Mouse (Mus musculus) embryonic facial prominence, embryonic 10.5 days (tissue): ENCODE results near the gene St14. TPM values are rescaled to one million over a fixed set of nuclear protein-coding genes. Genes with fewer than 3 reads are reported as not detected.

Source experiments
- DNase-seq: peaks from one replicate; pipeline ENCODE4 v3.0.0-alpha.2; 2017; ENCODE audit warnings: low spot score
- H3K27ac ChIP-seq: fragments of 300-500 bp; sonication (generic); replicated peaks from 2 replicates; pipeline ENCODE4 v1.5.1; 2016; ENCODE audit warnings: mild to moderate bottlenecking
- H3K27me3 ChIP-seq: fragments of 300-500 bp; sonication (generic); replicated peaks from 2 replicates; pipeline ENCODE4 v1.6.1; 2016; ENCODE audit warnings: low read depth, mild to moderate bottlenecking; ENCODE audit not compliant: poor library complexity, severe bottlenecking
- H3K36me3 ChIP-seq: fragments of 300-500 bp; sonication (generic); replicated peaks from 2 replicates; pipeline ENCODE4 v1.6.1; 2016; ENCODE audit warnings: mild to moderate bottlenecking, moderate library complexity
- H3K4me1 ChIP-seq: fragments of 300-500 bp; sonication (generic); 2 replicates; pipeline ENCODE4 v1.6.1; 2016
- H3K4me3 ChIP-seq: fragments of 300-500 bp; sonication (generic); 2 replicates; pipeline ENCODE4 v1.5.1; 2016; ENCODE audit warnings: mild to moderate bottlenecking, moderate library complexity
- H3K9me3 ChIP-seq: fragments of 300-500 bp; sonication (generic); 2 replicates; pipeline ENCODE4 v1.6.1; 2016; ENCODE audit warnings: mild to moderate bottlenecking
- WGBS: fragments of 180-500 bp; shearing (Covaris S2); methylation state at CpG from one replicate; pipeline ENCODE4 v1.1.7; 2016; 5-methylcytosine and 5-hydroxymethylcytosine counted together
- polyA plus RNA-seq: library from polyadenylated mRNA; unstranded; fragments of >200 nt; fragmentation: Nextera tagmentation; extraction: Ambion mirVana; gene quantifications from 2 replicates; pipeline ENCODE4 v1.2.1, GENCODE M21; 2016

The St14 gene
- polyA plus RNA-seq, 1 experiment from 2014 or later, result 15.8 TPM

DNA sequence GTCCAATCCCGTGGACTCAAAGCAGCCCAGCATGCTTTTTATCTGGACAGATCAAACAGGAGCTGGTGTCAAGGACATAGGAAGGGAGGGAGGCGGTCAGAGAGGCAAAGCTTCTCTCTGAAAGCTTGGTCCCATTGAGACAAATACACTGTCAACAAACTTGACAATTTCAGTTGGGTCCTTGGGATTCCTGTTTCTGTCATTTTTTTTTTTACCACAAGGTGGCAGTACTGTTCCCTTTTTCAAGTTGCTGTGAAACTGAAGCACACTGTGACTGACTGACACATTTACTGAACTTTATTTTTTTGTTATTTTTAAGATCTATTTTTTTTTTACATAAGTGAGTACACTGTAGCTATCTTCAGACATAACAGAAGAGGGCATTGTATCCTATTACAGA lies 19.4 kb upstream of the St14 start:
- Histone ChIP-seq H3K36me3 (peaks cover 91% of the 10 kb centered on the region), H3K27me3 (no peaks in the 10 kb centered on the region), H3K9me3 (no peaks in the 10 kb centered on the region), H3K4me3 (no peak overlapping the region), H3K4me1 (no peaks in the 10 kb centered on the region; the same call in 1 of the 2 replicates), H3K27ac (no peak overlapping the region)
- WGBS, result 86% methylated on average over 2 of the region's 2 CpGs
- no peak for DNase-seq

GRCm38 (mm10) chr9:31148135-31148534 lies 16.5 kb upstream of the St14 start:
- no peaks in the 10 kb centered on the region; the same call in 1 of the 2 replicates for H3K4me1 ChIP-seq
- no peaks in the 10 kb centered on the region for H3K27me3 ChIP-seq
- no peak for DNase-seq
- no peak overlapping the region for H3K27ac ChIP-seq
- no peak overlapping the region for H3K4me3 ChIP-seq
- peaks cover 68% of the 10 kb centered on the region for H3K36me3 ChIP-seq
- H3K9me3 ChIP-seq, result no peaks in the 10 kb centered on the region
- WGBS, result 82% methylated on average over 7 of the region's 7 CpGs

DNA sequence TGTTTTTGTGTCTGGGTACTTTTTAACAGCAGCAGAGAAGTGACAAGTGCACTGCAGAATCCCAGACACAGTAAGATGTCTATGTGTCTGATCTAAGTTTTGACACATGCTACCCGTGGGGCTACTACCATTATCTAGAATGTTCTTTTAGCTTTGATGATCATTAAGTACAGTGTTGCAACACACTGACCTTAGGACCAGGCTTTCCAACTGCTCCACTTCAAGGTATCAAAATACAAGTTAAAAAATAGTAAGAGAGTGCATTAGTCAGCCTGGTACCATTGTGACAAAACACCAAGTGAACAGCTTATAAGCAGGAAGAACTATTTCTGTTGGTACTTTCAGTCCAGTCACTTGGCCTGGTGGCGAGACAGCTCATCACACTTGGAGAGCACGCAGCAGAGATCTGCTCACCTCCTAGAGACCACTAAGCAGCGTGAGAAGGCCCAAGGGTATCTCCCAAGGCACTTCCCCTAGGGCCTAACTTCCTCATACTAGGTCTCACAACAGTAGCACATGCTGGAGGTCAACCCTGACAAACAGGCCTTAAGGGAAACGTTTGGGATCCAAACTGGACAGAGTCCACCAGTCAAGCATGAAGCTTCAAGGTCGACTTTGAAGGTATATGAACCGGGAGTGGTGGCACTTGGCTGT lies 13.7 kb upstream of the St14 start:
- no peaks in the 10 kb centered on the region for H3K27me3 ChIP-seq
- 86% methylated on average over 7 of the region's 7 CpGs for WGBS
- DNase-seq, result no peak
- no peak overlapping the region for H3K27ac ChIP-seq
- peaks cover 41% of the 10 kb centered on the region for H3K36me3 ChIP-seq
- H3K9me3 ChIP-seq, result no peaks in the 10 kb centered on the region
- H3K4me3 ChIP-seq, result no peak overlapping the region
- no peaks in the 10 kb centered on the region; the same call in 1 of the 2 replicates for H3K4me1 ChIP-seq

DNA sequence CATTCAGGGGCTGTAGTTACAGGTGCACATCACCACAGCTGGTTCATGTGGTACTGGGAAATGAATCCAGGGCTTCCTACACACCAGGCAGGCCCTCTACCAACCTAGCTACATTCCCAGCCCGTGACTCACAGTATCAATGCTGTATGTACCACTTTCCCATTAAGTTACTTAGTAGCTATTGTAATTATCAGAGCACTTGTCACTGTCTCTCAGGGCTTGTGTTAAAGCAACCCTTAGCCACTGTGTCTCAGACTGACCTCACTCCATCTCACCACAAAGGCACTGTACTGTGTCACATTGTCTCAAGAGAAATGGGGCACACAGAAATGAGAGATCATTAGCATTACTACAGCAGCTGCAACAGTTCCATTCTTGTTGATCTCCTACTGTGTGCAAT lies 11.3 kb upstream of the St14 start:
- peaks cover 16% of the 10 kb centered on the region for H3K36me3 ChIP-seq
- no peaks in the 10 kb centered on the region for H3K27me3 ChIP-seq
- no peaks in the 10 kb centered on the region for H3K9me3 ChIP-seq
- H3K4me1 ChIP-seq, result no peaks in the 10 kb centered on the region
- 84% methylated on average over 1 of the region's 1 CpGs for WGBS
- H3K4me3 ChIP-seq, result no peak overlapping the region
- DNase-seq, result no peak
- no peak overlapping the region for H3K27ac ChIP-seq

DNA sequence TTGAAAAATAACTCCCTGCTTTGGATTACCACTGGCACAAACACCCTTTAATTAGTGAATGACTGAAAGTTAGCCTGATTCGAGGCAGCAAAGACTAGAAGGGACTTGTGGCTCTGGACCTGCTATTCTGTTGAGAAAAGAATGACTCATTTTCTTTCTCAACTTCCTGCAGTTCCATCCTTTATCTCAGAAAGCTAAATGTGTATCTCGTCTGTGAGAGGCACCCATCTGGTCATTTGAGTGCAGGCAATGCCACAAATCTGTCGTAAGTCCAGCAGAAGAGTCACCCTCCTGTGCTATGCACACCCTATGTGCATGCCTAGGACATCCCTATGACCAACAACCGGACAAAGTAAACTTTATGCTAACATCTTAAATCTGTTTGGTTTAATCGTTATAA lies 1.5 kb upstream of the St14 start:
- Histone ChIP-seq H3K4me3 (no peak overlapping the region), H3K9me3 (no peaks in the 10 kb centered on the region), H3K27me3 (peaks cover 75% of the 10 kb centered on the region), H3K27ac (no peak overlapping the region), H3K4me1 (peaks cover 20% of the 10 kb centered on the region), H3K36me3 (no peaks in the 10 kb centered on the region)
- no peak for DNase-seq
- WGBS, result 83% methylated on average over 5 of the region's 5 CpGs

DNA sequence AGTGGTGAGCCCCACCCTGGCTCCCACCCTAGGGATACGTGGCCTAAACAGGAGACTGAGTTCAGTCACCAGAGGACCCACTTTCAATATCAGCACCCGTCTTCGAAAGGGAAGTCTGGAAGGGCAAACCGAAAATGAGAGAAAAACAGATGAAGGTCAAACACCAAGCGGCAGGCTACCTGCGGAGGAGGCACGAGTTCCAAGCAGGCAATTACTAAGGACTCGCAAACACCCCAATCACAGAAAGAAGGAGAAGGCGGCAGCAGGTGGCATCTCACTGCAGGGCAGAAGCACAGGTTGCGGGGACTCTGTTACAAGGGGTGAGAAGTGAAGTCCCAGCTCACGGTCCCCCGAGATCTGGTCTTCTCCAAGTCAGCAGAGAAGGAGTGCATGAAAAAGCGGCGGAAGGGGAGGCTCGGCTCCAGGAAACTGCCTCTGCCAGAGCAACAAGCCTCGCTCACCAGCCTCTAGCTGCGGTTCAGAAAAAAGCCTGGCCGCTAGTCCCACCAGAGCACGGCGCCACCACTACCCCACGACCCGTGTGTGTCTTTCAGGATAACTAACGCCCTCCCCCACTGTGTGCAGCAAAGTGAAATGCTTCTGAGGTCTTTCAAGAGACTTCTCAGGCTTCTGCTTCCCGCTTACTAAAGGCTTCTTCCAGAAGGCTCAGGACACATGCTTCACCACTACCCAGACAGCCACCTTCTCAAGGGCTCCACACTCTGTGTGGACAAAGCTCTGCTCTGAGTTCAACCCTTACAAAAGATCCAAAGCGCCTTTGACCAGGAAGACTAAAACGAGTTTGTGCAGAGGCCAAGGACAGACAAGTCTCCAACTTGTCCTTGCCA lies 1.1 kb downstream of the St14 start:
- peaks cover 20% of the 10 kb centered on the region for H3K4me1 ChIP-seq
- peak; percentile 38 for DNase-seq
- no peaks in the 10 kb centered on the region for H3K36me3 ChIP-seq
- WGBS, result 10% methylated on average over 26 of the region's 26 CpGs
- H3K27ac ChIP-seq, result peak overlapping the region; percentile 75; the same call in 1 of the 2 replicates
- H3K27me3 ChIP-seq, result peaks cover 79% of the 10 kb centered on the region
- H3K4me3 ChIP-seq, result peak overlapping the region; percentile 59
- H3K9me3 ChIP-seq, result no peaks in the 10 kb centered on the region

- 75% methylated on average over 8 of the region's 8 CpGs for WGBS
- no peak for DNase-seq
- H3K27me3 ChIP-seq, result peaks cover 73% of the 10 kb centered on the region
- H3K36me3 ChIP-seq, result no peaks in the 10 kb centered on the region
- H3K9me3 ChIP-seq, result no peaks in the 10 kb centered on the region
- H3K4me1 ChIP-seq, result peaks cover 20% of the 10 kb centered on the region
- no peak overlapping the region for H3K27ac ChIP-seq
- peak overlapping the region; percentile 59; the same call in 1 of the 2 replicates for H3K4me3 ChIP-seq
Observed at GRCm38 (mm10) chr9:31129956-31130355, 1.7 kb downstream of the St14 start.

DNA sequence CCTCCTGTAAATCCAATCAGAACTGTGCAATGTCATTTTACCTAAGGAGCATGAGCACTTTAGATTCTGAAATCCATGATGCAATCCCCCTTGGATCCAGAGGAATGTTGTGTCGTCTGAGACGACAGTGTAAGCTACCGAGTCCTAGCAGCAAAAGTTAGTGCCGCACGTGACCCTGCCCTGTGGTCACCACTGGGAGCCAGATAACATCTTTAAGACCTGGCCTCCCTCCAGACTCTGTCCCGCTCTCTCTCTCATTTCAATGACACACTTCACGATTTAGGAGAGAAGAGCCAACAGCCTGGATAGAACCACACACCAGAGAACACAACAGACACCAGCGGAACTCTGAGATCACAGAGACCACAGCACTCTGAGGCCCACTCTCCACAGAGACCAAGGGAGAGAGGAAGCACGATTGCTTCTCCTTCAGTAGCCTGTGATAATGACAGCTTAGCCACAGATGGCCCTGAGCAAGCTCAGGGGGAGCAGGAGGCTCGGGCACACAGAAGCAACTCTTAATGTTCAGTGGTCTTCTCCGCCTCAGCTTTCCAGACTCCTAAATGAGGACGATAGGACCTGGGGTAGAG lies 3.7 kb downstream of the St14 start:
- Histone ChIP-seq H3K4me3 (no peak overlapping the region), H3K9me3 (no peaks in the 10 kb centered on the region), H3K27me3 (peaks cover 53% of the 10 kb centered on the region), H3K36me3 (no peaks in the 10 kb centered on the region), H3K4me1 (peaks cover 21% of the 10 kb centered on the region), H3K27ac (no peak overlapping the region)
- no peak for DNase-seq
- WGBS, result 86% methylated on average over 12 of the region's 12 CpGs

- H3K27me3 ChIP-seq, result peaks cover 34% of the 10 kb centered on the region
- WGBS, result 83% methylated on average over 7 of the region's 7 CpGs
- no peak overlapping the region for H3K27ac ChIP-seq
- no peaks in the 10 kb centered on the region for H3K36me3 ChIP-seq
- H3K4me3 ChIP-seq, result no peak overlapping the region
- H3K4me1 ChIP-seq, result peaks cover 29% of the 10 kb centered on the region
- H3K9me3 ChIP-seq, result no peaks in the 10 kb centered on the region
- no peak for DNase-seq
Observed at GRCm38 (mm10) chr9:31126079-31126478, 5.6 kb downstream of the St14 start.

DNA sequence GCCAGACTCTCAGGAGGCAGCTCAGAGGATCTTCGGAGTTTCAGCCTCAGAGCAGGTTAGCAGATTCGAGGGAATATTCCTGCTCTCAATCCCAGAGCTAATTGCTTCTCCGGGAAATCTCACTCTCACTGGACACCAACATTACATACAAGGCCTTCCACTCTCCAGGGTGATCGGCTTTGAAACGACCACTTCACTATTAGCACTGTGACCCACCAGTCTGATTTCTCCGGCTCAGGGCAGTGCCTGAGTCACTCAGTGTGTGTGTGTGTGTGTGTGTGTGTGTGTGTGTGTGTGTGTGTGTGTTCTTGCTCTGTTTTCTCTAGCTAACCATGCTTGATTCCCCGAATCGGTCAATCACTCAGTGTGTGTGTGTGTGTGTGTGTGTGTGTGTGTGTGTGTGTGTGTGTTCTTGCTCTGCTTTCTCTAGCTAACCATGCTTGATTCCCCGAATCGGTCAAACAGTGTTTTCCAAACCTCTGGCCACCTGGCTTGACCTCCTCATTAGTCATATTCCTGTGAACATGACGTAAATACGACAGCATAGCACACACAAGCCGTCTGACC lies 9.1 kb downstream of the St14 start:
- H3K4me3 ChIP-seq, result no peak overlapping the region
- 68% methylated on average over 13 of the region's 13 CpGs for WGBS
- no peaks in the 10 kb centered on the region for H3K36me3 ChIP-seq
- no peaks in the 10 kb centered on the region for H3K27me3 ChIP-seq
- no peak overlapping the region; the same call in 1 of the 2 replicates for H3K27ac ChIP-seq
- DNase-seq, result no peak
- H3K9me3 ChIP-seq, result no peaks in the 10 kb centered on the region
- peaks cover 51% of the 10 kb centered on the region for H3K4me1 ChIP-seq

DNA sequence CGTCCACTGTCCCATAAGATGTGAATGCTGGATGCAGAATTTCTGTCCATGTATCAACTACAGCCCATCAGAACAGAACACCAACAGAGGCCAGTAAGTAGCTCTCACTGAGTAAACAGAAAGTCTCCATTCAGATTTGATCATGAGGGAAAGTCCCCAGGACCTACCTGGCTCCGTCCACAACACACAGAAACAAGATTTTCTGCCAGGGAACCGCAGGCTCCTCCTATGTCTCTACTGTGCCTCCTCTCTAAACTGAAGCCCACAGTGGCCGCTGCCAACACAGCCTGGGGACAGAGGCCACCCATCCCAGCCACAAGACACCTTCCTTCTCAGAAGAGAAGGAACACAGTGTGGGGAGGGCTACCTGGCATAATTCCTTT lies 11.1 kb downstream of the St14 start:
- no peak overlapping the region for H3K27ac ChIP-seq
- H3K4me3 ChIP-seq, result no peak overlapping the region
- no peaks in the 10 kb centered on the region for H3K36me3 ChIP-seq
- no peaks in the 10 kb centered on the region for H3K27me3 ChIP-seq
- 64% methylated on average over 4 of the region's 4 CpGs for WGBS
- no peak for DNase-seq
- H3K4me1 ChIP-seq, result peaks cover 56% of the 10 kb centered on the region
- no peaks in the 10 kb centered on the region for H3K9me3 ChIP-seq

- WGBS, result 58% methylated on average over 11 of the region's 11 CpGs
- H3K27ac ChIP-seq, result no peak overlapping the region
- no peaks in the 10 kb centered on the region for H3K36me3 ChIP-seq
- H3K4me1 ChIP-seq, result peaks cover 56% of the 10 kb centered on the region
- no peaks in the 10 kb centered on the region for H3K9me3 ChIP-seq
- DNase-seq, result peak; percentile 32
- no peaks in the 10 kb centered on the region for H3K27me3 ChIP-seq
- H3K4me3 ChIP-seq, result no peak overlapping the region
Observed at GRCm38 (mm10) chr9:31119882-31120532, 11.6 kb downstream of the St14 start.
